Mouse (Mus musculus) hindbrain, embryonic 13.5 days (tissue): ENCODE results near the gene Olfr1424. TPM values are rescaled to one million over a fixed set of nuclear protein-coding genes. Genes with fewer than 3 reads are reported as not detected.
"Not testable (repeated sequence)": the region's sequence is repeated elsewhere in the genome, so short reads cannot be mapped to it uniquely, and the experiment has no call there.

ENCODE experiments used
- ATAC-seq: fragments of 200-750 bp; cut with Nextera tagmentation; 2 replicates; pipeline ENCODE4 v1.8.0; 2017; ENCODE audit warnings: moderate TSS enrichment; ENCODE audit not compliant: low FRiP score
- H3K27ac ChIP-seq: fragments of 300-500 bp; sonication (generic); 2 replicates; pipeline ENCODE4 v1.5.1; 2015; ENCODE audit warnings: inconsistent platforms, mild to moderate bottlenecking, moderate library complexity
- H3K27me3 ChIP-seq: fragments of 300-500 bp; sonication (generic); 2 replicates; pipeline ENCODE4 v1.6.1; 2015; ENCODE audit warnings: mild to moderate bottlenecking, inconsistent platforms
- H3K36me3 ChIP-seq: fragments of 300-500 bp; sonication (generic); 2 replicates; pipeline ENCODE4 v1.6.1; 2015; ENCODE audit warnings: mild to moderate bottlenecking, inconsistent platforms
- H3K4me1 ChIP-seq: fragments of 300-500 bp; sonication (generic); replicated peaks from 2 replicates; pipeline ENCODE4 v1.6.1; 2015; ENCODE audit warnings: inconsistent platforms
- H3K4me2 ChIP-seq: fragments of 300-500 bp; sonication (generic); 2 replicates; pipeline ENCODE4 v1.6.1; 2015; ENCODE audit warnings: inconsistent platforms, mild to moderate bottlenecking, moderate library complexity
- H3K4me3 ChIP-seq: fragments of 300-500 bp; sonication (generic); 2 replicates; pipeline ENCODE4 v1.5.1; 2015; ENCODE audit warnings: mild to moderate bottlenecking, inconsistent platforms
- H3K9ac ChIP-seq: fragments of 300-500 bp; sonication (generic); 2 replicates; pipeline ENCODE4 v1.6.1; 2015; ENCODE audit warnings: mild to moderate bottlenecking, inconsistent platforms
- H3K9me3 ChIP-seq: fragments of 300-500 bp; sonication (generic); 2 replicates; pipeline ENCODE4 v1.6.1; 2016; ENCODE audit warnings: inconsistent platforms
- WGBS: fragments of 180-500 bp; shearing (Covaris S2); methylation state at CpG from one replicate; pipeline ENCODE4 v1.1.7; 2015; 5-methylcytosine and 5-hydroxymethylcytosine counted together
- polyA plus RNA-seq: library from polyadenylated mRNA; unstranded; fragments of >200 nt; fragmentation: Nextera tagmentation; extraction: Ambion mirVana; gene quantifications from 2 replicates; pipeline ENCODE4 v1.2.1, GENCODE M21; 2015

The Olfr1424 gene
- not detected in 2 replicates for polyA plus RNA-seq

GRCm38 (mm10) chr19:12062582-12062981 lies at the start of gene Olfr1424:
TSS of gene Olfr1424 (minus strand) at chr19:12062682.
- not testable (repeated sequence) for H3K4me1 ChIP-seq, H3K9me3 ChIP-seq, H3K36me3 ChIP-seq, H3K4me3 ChIP-seq, H3K27me3 ChIP-seq, H3K9ac ChIP-seq, ATAC-seq, H3K4me2 ChIP-seq, H3K27ac ChIP-seq
- 96% methylated on average over 1 of the region's 1 CpGs for WGBS

DNA sequence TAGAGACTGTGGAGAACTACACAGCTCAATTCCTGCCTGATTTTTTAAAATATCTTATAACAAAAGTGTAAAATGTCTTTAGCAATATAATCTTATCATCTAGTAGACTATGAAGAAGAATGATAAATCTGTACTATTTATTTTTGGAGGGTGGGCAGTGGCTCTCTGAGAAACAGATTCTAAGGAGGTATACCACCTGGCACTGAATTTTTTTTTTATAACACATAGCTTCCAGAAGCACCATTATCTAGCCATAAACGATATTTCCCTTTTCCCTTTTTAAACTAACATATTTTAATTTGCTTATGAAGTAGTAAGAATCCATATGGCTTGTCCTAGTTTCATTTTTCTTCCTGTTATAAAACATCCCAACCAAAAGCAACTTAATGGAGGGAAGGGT lies 42.1 kb upstream of the Olfr1424 start:
- no peak overlapping the region for H3K4me2 ChIP-seq
- no peaks in the 10 kb centered on the region for H3K9me3 ChIP-seq
- no peak for ATAC-seq
- no peaks in the 10 kb centered on the region for H3K4me1 ChIP-seq
- H3K4me3 ChIP-seq, result no peak overlapping the region
- H3K9ac ChIP-seq, result no peak overlapping the region
- H3K36me3 ChIP-seq, result no peaks in the 10 kb centered on the region
- H3K27me3 ChIP-seq, result no peaks in the 10 kb centered on the region
- WGBS, result 65% methylated on average over 1 of the region's 1 CpGs
- H3K27ac ChIP-seq, result no peak overlapping the region

DNA sequence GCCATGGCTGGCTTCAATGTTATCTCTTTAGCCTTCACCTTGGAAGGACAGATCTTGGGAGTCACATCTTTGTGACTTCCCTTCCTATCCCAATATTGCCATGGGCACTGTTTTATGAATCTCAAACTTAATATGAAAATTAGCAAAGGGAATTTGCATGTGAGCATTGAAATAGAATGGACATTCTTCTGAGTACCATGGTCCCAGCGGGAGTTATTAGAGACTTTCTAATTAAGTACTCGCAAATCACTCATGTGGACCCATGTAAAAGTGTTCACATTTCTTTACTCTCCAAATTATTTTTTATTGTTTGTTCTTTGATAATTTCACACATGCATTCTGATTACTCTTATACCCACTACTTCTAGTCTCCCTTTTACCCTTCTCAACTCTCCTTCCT lies 40.8 kb upstream of the Olfr1424 start, which contains the start of gene Olfr1427:
Gene Olfr1427 (minus strand): TSS at position 101 of the 400 bp plus-strand sequence.
- Histone ChIP-seq H3K9me3 (no peaks in the 10 kb centered on the region), H3K4me1 (no peaks in the 10 kb centered on the region), H3K4me3 (no peak within 1 kb of the TSS), H3K27me3 (no peaks in the 10 kb centered on the region), H3K36me3 (no peaks in the 10 kb centered on the region), H3K27ac (no peak within 1 kb of the TSS), H3K9ac (no peak within 1 kb of the TSS), H3K4me2 (no peak within 1 kb of the TSS)
- ATAC-seq, result no peak
- 91% methylated on average over 2 of the region's 2 CpGs for WGBS

GRCm38 (mm10) chr19:12091913-12092312 lies 29.4 kb upstream of the Olfr1424 start, which contains the start of gene Olfr1426:
TSS of gene Olfr1426 (minus strand) at chr19:12092013.
- no peak for ATAC-seq
- Histone ChIP-seq H3K4me3 (no peak within 1 kb of the TSS), H3K27ac (no peak within 1 kb of the TSS), H3K4me1 (no peaks in the 10 kb centered on the region), H3K9ac (no peak within 1 kb of the TSS), H3K36me3 (no peaks in the 10 kb centered on the region), H3K9me3 (no peaks in the 10 kb centered on the region), H3K4me2 (no peak within 1 kb of the TSS), H3K27me3 (no peaks in the 10 kb centered on the region)
- WGBS, result 91% methylated on average over 1 of the region's 1 CpGs

GRCm38 (mm10) chr19:12077631-12078030 lies 15.1 kb upstream of the Olfr1424 start, which contains the start of gene Olfr1425:
TSS of gene Olfr1425 (minus strand) at chr19:12077731.
- not testable (repeated sequence) for H3K27me3 ChIP-seq, H3K4me2 ChIP-seq, H3K9ac ChIP-seq, H3K27ac ChIP-seq, ATAC-seq, H3K36me3 ChIP-seq, H3K9me3 ChIP-seq, H3K4me1 ChIP-seq, H3K4me3 ChIP-seq
- WGBS, result 88% methylated on average over 4 of the region's 4 CpGs

GRCm38 (mm10) chr19:12069546-12069945 lies 7.1 kb upstream of the Olfr1424 start:
- H3K4me1 ChIP-seq, result not testable (repeated sequence)

DNA sequence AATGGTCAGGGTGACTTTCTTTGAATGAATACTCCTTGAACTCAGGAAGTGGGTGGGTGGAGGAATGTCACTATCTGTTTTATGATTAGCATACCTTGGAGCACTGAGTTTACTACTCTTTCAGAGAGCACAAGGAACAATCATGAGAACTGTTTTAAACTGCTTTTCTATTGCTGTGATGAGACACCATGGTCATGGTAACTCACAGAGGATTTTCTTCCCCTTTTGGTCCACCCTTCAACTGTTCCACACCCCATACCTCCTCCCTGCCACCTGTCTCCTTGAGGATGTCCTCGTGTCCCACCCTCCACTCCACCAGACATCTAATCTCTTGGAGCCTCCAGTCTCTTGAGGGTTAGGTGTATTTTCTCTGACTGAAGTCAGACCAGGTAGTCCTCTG lies 5.3 kb upstream of the Olfr1424 start:
- H3K36me3 ChIP-seq, H3K9me3 ChIP-seq, H3K4me1 ChIP-seq, H3K9ac ChIP-seq, H3K27ac ChIP-seq, H3K4me2 ChIP-seq, H3K4me3 ChIP-seq, ATAC-seq, H3K27me3 ChIP-seq: not testable (repeated sequence)
- WGBS, result 77% methylated on average over 1 of the region's 1 CpGs

More at GRCm38 (mm10) chr19:12069546-12069945, 7.1 kb upstream of the Olfr1424 start:
- H3K9ac ChIP-seq, H3K36me3 ChIP-seq, H3K4me3 ChIP-seq, H3K27me3 ChIP-seq, ATAC-seq, H3K4me2 ChIP-seq, H3K9me3 ChIP-seq, H3K27ac ChIP-seq: not testable (repeated sequence)
- 90% methylated on average over 1 of the region's 1 CpGs for WGBS

- Histone ChIP-seq H3K4me2 (no peak overlapping the region), H3K36me3 (no peaks in the 10 kb centered on the region), H3K27me3 (no peaks in the 10 kb centered on the region), H3K27ac (no peak overlapping the region), H3K4me3 (no peak overlapping the region), H3K4me1 (no peaks in the 10 kb centered on the region), H3K9ac (no peak overlapping the region), H3K9me3 (no peaks in the 10 kb centered on the region)
- ATAC-seq, result no peak
- WGBS, result 95% methylated on average over 5 of the region's 5 CpGs
Observed at GRCm38 (mm10) chr19:12043163-12043562, 19.3 kb downstream of the Olfr1424 start.

DNA sequence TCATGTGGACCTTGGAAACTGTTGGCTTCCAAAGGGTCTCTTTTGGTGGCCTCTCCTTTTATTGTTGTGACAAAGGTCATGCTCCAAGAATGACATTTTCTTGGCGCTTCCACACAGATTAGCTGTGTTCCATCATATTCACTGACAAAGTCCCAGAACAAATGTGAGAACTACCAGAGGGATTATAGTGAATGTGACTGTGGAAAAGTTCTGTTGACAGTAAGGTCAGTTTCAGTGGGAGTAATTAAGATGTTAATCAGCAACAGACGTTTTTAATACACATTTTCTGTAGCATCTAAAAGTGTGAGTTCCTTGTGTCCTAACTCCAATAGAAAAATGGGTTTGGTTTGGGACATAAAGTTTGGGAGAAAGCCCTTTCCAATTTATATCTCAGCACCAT lies 21.3 kb downstream of the Olfr1424 start, which contains the start of gene Olfr1423:
Gene Olfr1423 (minus strand): TSS at position 101 of the 400 bp plus-strand sequence.
- no peak within 1 kb of the TSS for H3K9ac ChIP-seq
- no peak for ATAC-seq
- H3K27me3 ChIP-seq, result no peaks in the 10 kb centered on the region
- H3K9me3 ChIP-seq, result no peaks in the 10 kb centered on the region
- H3K27ac ChIP-seq, result no peak within 1 kb of the TSS
- H3K4me2 ChIP-seq, result no peak within 1 kb of the TSS
- 76% methylated on average over 2 of the region's 2 CpGs for WGBS
- H3K36me3 ChIP-seq, result no peaks in the 10 kb centered on the region
- H3K4me3 ChIP-seq, result no peak within 1 kb of the TSS
- H3K4me1 ChIP-seq, result no peaks in the 10 kb centered on the region

DNA sequence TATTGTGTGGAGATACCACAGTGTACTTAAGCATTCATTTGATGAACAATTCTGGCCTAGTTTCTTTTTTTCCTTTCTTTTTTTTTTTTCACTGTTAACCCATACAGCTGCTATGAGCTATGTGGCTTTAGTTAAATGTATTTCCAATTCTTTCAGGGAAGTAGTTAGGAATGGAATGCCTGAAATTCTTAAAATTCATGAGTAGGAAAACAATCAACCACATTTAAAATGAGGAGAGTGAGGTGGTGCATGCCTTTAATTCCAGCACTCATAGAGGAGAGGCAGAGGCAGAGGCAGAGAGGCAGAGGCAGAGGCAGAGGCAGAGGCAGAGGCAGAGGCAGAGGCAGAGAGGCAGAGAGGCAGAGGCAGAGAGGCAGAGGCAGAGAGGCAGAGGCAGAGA lies 24.8 kb downstream of the Olfr1424 start:
- no peak for ATAC-seq

GRCm38 (mm10) chr19:12026606-12027005 lies 35.9 kb downstream of the Olfr1424 start:
- WGBS, result 83% methylated on average over 2 of the region's 2 CpGs
- H3K36me3 ChIP-seq, result no peaks in the 10 kb centered on the region
- H3K27ac ChIP-seq, result no peak overlapping the region
- no peak overlapping the region for H3K4me3 ChIP-seq
- no peaks in the 10 kb centered on the region for H3K9me3 ChIP-seq
- no peaks in the 10 kb centered on the region for H3K27me3 ChIP-seq
- H3K4me1 ChIP-seq, result no peaks in the 10 kb centered on the region
- H3K4me2 ChIP-seq, result no peak overlapping the region
- H3K9ac ChIP-seq, result no peak overlapping the region
- ATAC-seq, result no peak

More for the DNA sequence above, 24.8 kb downstream of the Olfr1424 start:
- Histone ChIP-seq H3K4me2 (no peak overlapping the region), H3K36me3 (no peaks in the 10 kb centered on the region), H3K27me3 (no peaks in the 10 kb centered on the region), H3K9me3 (no peaks in the 10 kb centered on the region), H3K27ac (no peak overlapping the region), H3K4me1 (no peaks in the 10 kb centered on the region), H3K4me3 (no peak overlapping the region), H3K9ac (no peak overlapping the region)

- no peak for ATAC-seq
- Histone ChIP-seq H3K27ac (no peak overlapping the region), H3K4me1 (no peaks in the 10 kb centered on the region), H3K27me3 (no peaks in the 10 kb centered on the region), H3K4me2 (no peak overlapping the region), H3K4me3 (no peak overlapping the region), H3K9me3 (no peaks in the 10 kb centered on the region), H3K9ac (no peak overlapping the region), H3K36me3 (no peaks in the 10 kb centered on the region)
- 95% methylated on average over 3 of the region's 3 CpGs for WGBS
Observed at GRCm38 (mm10) chr19:12025333-12025732, 37.1 kb downstream of the Olfr1424 start.

DNA sequence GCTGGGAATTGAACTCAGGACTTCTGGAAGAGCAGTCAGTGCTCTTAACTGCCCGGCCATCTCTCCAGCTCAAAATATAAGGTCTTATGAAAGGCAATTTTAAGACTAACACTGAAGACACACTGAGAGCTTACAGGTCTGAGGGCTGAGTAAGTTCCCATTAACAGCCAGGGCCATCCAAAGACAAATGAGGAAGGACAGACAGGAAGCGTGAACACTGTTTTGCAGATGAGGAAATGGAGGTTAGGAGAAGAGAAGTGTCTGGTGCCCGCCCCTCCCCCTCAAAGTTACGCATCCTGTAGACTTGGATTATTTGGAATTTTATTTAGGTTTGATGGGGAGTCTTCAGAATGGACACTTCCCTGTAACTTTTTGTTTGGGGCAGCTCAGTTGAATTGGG lies 38.3 kb downstream of the Olfr1424 start:
- Histone ChIP-seq H3K4me1 (0 out of 2 replicates have a peak, but pooled peaks cover under 1% of the 10 kb centered on the region), H3K36me3 (no peaks in the 10 kb centered on the region), H3K27ac (no peak overlapping the region), H3K4me3 (no peak overlapping the region), H3K9me3 (no peaks in the 10 kb centered on the region), H3K4me2 (no peak overlapping the region), H3K9ac (no peak overlapping the region), H3K27me3 (no peaks in the 10 kb centered on the region)
- ATAC-seq, result no peak
- 89% methylated on average over 4 of the region's 4 CpGs for WGBS
